Mouse (Mus musculus) retina, postnatal 7 days (tissue): ENCODE results near the gene Siglec1.

Source experiments
- DNase-seq: peaks from one replicate; pipeline ENCODE4 v3.0.0-alpha.2; 2012; ENCODE audit warnings: low read depth, low spot score

Siglec1 gene

DNA sequence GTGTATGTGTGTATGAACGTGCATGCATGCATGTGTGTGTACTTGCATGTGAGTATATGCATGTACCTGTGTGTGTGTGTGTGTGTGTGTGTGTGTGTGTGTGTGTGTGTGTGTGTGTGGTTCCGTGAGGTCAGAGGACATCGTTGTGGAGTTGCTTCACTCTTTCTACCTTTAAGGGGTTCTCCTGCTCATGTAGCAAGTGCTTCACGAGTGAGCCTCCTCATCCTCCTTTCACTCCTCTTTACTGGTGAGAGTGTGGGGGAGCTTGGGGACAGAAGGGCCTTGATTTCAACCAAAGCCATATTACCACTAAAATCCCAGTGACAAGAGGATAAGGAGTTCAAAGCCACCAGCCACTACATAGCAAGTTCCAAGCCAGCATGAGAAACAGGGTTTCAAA is 10.5 kb upstream of the Siglec1 start:
- DNase-seq: no peak

- no peak for DNase-seq
Measured at GRCm38 (mm10) chr2:131096101-131096795, 9.7 kb upstream of the Siglec1 start.

GRCm38 (mm10) chr2:131094823-131095222 is 8.3 kb upstream of the Siglec1 start:
- peak; percentile 59 for DNase-seq

DNA sequence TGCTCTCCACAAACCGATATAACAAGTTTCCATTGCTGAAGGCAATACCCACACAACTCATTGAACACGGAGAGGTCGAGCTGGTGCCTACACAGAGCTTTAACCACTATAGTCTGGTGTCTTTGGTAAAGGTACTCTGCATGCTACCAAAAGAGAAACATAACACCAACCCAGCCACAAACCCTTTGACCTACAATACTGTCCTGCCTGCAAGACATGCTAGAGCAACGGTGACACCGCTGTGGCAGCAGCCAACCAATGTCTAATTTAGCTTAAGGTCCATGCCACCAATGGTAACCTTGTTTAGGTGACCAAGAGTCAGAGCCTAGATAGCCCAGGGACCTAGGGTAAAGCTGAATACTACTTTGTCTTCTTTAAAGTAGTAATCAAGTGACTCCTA is 7.0 kb upstream of the Siglec1 start:
- no peak for DNase-seq

DNA sequence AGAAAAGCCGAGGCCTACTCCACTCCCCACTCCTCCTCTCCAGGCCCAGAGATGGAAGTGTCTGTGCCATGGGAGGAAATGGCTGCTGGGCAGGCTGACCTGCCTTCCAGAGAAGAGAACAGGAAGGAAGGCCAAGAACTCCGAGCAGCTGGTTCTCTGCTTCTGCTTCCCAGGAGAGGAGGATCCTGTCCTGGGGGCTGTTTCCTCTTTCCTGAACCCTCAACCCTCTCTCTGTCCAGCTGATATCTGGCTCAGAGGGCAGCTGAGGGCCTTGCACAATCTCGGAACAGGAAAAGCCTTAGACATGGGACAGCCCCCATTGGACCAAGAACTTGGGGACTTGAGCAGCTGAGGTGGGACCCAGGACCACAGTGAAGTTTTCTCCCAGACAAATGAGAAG is 4.3 kb upstream of the Siglec1 start:
- DNase-seq: no peak

DNA sequence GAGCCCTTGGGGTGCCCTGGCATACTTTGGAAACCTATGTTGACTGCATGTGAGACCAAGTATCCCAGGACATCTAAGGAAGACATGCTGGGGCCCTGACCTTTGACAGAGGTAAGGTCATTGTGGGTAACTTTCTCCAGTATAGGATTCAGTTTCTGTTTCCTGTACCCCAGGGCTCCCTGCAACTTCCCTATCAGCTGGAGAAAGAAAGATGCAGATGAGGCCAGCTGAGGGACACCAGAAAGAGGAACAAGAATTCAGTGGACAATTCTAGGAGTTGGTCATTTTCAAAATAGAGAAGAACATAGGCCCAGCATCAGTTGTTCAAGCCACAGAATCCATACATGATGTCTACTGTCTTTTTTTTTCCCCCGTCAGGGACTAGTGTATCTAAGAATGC is 3.1 kb upstream of the Siglec1 start:
- no peak for DNase-seq

DNA sequence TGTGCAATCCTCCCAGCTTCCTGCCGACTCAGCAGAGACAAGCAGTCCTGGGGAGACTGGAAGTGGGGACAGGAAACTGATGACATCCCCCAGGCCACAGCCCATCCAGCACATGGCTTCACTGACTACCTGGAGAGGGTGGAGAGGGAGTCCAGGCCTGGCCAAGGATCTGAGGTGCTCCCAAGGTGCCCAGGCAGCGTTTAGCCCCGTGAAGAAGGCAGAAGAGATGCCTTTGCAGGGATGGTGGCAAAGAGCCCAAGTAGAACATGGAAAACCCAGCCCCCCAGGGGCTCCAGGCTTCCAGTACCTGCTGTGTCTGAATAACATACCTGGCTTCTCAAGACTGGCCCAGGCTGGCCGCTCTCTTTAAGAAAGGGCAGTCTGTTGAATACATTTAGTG is 2.0 kb upstream of the Siglec1 start:
- DNase-seq: no peak

- DNase-seq: no peak
Measured at GRCm38 (mm10) chr2:131084206-131084605, 2.4 kb downstream of the Siglec1 start.

- DNase-seq: no peak
Measured at GRCm38 (mm10) chr2:131080507-131080906, 6.1 kb downstream of the Siglec1 start.

DNA sequence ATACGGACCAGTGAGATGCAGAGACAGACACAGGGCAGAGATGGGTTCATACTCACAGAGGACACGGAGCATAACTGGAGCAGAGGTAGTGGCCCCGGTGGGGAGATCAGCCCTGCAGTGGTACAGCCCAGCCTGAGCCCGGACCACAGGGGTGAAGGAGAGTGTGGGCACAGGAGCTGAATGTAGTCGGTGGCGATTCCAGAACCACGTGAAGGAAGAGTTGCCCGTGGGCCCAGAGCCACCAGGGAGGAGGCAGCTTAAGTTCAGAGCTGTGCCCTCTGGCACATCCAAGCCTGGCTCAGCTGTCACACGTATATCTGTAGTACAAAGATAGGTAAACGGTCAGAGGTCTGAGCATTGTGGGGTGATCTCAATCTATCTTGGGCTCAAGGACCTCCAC is 14.0 kb downstream of the Siglec1 start:
- DNase-seq: no peak

GRCm38 (mm10) chr2:131067481-131067880 is 19.1 kb downstream of the Siglec1 start:
- DNase-seq: no peak

DNA sequence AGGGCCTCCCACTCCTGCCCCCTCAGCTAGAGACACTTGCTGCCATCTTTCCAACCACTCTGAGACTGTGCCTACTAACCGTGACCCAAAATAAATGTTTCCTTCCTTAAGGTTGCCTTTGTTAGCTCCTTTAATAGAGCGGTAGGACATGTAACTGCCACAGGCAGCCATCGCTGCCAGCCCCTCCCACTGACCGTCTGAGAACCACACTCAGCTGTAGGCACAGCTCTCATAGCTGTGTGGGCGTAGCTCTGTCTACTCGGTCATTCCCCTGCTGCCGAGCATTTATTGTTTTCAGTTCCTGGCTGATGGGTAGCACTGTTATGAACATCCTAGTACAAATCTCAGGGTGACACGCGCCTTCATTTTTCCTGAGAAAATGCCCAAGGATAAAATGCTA is 20.2 kb downstream of the Siglec1 start:
- no peak for DNase-seq

GRCm38 (mm10) chr2:131063404-131063864 is 23.1 kb downstream of the Siglec1 start, which contains the start of gene Adam33:
Adam33 (minus strand) TSS chr2:131063814.
- no peak for DNase-seq

DNA sequence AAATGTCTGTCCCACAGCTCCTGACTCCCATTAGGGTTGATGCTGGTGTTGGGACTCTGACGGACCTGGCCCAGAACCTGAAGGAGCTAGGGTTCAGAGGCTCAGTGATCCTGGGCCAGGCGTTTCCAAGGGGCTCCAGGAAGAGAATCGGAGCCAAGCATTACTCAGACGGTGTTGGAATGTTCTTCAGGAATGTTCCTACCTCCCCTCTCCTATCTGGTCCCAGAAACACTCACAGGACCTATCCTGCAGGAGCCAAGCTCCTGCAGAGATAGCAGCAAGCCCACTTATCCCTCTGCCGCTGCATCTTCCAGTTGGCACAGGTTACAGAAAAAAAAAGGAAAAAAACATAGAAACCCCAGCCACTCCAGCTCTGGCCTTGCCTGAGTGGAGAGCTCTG is 25.0 kb downstream of the Siglec1 start:
- DNase-seq: no peak

- DNase-seq: no peak
Measured at GRCm38 (mm10) chr2:131060784-131061183, 25.8 kb downstream of the Siglec1 start.

- DNase-seq: no peak
Measured at GRCm38 (mm10) chr2:131059781-131060540, 26.6 kb downstream of the Siglec1 start.

DNA sequence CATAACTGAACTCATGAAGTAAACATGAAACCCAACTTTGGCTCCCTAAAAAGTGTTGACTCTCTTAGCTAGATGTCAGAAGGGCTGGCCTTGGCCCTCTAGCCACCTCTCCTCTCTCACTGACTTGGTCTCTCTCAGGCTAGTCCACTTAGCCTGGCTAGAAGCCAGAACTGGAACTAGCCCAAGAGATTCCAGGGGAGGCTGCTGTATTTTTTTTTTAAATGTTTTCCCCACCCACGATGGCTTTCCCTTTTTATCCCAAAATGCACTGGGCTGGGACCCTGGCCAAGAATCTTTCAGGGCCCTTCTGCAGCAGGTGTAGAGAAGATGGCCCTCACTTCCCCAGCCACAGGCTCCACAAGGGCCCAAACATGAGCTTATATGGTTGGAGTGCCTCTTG is 27.2 kb downstream of the Siglec1 start:
- DNase-seq: no peak

GRCm38 (mm10) chr2:131058672-131059071 is 27.9 kb downstream of the Siglec1 start:
- no peak for DNase-seq

GRCm38 (mm10) chr2:131056191-131056590 is 30.4 kb downstream of the Siglec1 start:
- DNase-seq: no peak

DNA sequence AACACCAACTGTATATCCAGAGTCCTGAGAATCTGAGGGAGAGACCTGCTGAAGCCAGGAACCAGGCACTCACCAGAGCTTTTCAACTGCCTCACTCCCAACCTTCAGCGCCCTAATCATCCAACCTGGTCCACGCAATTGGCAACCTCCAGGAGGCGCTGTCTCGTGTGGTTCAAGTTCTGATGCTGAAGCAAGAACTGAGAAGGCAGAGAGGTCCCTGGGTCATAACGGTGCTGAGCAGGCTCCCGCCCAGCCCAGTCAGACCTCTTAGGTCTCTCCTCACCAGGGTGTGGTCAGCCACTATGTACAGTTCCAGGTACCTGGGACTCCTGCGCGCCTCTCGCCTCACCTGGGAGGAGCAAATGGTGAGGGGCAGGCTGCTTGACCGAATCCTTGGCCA is 30.9 kb downstream of the Siglec1 start:
- no peak for DNase-seq

GRCm38 (mm10) chr2:131054646-131055264 is 31.8 kb downstream of the Siglec1 start:
- no peak for DNase-seq

DNA sequence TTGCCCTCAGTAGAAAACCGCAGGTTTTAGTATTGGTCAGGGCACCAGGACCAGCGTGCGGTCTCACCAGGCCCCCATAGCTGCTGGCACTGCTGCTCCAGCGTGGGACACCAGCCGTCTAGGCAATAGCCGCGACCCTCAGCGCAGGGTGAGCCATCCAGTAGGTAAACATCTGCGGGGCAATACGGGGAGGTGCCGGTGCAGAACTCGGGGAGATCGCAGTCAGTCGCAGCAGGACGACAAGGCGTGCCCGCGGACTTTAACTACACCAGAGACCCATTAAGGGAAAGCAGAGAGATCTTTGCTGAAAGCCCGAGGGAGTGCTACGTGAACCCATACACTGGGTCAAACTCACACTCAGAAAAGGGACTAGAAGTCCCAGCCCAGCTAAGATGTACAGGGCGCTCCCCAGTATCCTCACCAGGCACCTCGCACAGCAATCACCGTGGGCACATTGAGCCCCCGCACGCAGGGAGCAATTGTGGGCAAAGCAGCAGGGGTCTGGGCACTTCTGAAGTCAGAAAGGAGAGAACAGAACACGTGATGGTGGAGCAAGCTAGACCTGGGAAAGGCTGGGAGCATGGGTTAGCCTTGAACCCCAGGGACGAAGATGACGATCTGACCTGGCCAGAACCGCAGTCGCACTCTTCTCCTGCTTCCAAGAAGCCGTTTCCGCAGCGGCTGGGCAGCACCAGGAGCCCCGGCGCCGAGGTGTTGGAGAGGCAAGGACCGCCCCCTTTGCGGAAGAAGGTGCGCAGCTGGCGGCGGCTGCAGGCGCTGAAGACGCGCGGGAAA is 32.5 kb downstream of the Siglec1 start:
- no peak for DNase-seq
